Mouse (Mus musculus): Measurements from ENCODE around the gene Lpin2. TPM values are rescaled to one million over a fixed set of nuclear protein-coding genes. Genes with fewer than 3 reads are reported as not detected.

The Lpin2 gene
- polyA plus RNA-seq, 1 experiment from 2014 or later = 35.5 TPM

DNA sequence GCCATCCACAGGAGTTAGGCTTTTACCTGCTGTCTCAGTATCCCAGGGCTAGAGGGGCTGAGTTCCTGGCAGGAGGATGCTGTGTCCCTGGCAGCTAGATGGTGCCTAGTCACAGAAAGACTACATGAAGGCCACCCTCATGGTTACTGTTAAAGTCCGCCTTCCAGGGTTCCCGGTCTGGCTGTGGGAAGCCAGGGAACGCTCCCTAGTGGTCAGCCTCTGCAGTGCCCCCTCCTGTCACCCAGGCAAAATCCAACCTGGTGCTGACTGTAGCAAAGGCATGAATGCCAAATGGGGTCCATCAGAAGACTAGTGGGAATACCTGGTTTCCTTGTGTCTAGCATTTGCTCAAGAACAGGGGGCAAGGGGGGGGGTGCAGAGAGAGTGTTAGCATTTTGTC, 78.3 kb downstream of the Lpin2 start:
- Histone ChIP-seq H3K36me3 (no peaks in the 10 kb centered on the region), H3K4me1 (replicated peaks) (no peaks in the 10 kb centered on the region), H3K4me3 (replicated peaks) (no peak overlapping the region), H3K9me3 (no peaks in the 10 kb centered on the region), H3K4me2 (replicated peaks) (no peak overlapping the region), H3K9ac (replicated peaks) (no peak overlapping the region), H3K27me3 (no peaks in the 10 kb centered on the region), H3K27ac (no peak overlapping the region)
- no peak for ATAC-seq
- 44% methylated on average over 3 of the region's 3 CpGs for WGBS

DNA sequence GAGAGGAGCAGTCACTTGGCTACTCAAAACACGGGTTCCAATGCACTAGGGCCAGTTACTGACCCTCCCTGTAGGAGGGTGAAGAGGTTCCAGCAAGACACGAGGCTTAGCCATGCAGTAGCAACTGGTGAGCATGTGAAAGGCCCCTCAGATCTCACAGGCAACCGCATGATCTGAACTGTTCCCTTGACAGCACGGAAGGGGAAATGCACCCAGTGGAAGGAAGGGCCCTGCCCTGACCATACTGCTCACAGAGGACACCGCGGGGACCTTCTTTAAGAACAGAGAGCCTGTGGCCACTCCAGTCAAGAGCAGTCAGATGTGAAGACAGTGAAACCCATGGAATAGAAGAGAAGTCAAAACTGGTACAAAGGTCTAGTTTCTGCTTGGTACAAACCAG, 80.8 kb downstream of the Lpin2 start:
- Histone ChIP-seq H3K9me3 (no peaks in the 10 kb centered on the region), H3K27ac (no peak overlapping the region), H3K4me3 (replicated peaks) (no peak overlapping the region), H3K27me3 (no peaks in the 10 kb centered on the region), H3K4me2 (replicated peaks) (no peak overlapping the region), H3K9ac (replicated peaks) (no peak overlapping the region), H3K4me1 (replicated peaks) (no peaks in the 10 kb centered on the region), H3K36me3 (no peaks in the 10 kb centered on the region)
- no peak for ATAC-seq
- WGBS = 86% methylated on average over 6 of the region's 6 CpGs

DNA sequence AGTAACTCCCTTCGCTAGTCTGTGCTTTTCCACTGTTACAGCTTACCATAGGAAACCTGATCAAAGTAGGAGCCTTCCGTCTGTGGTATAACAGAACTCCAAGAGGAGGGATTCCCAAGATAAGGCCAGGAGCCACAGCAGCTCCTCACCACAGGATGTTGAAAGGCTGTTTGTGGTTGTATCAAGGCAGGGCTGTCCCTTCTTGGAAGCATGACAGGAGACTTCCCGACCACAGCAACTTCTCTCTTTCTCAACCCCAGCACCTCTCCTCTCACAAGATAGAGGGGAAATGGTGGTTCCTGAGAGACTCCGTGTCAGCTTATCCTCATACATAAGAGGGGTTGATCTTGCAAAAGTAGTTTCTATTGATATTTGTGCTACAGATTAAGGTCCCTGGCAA, 82.4 kb downstream of the Lpin2 start:
- no peak overlapping the region for H3K27ac ChIP-seq
- H3K4me1 ChIP-seq (replicated peaks) = no peaks in the 10 kb centered on the region
- no peaks in the 10 kb centered on the region for H3K9me3 ChIP-seq
- H3K9ac ChIP-seq (replicated peaks) = no peak overlapping the region
- 81% methylated on average over 4 of the region's 4 CpGs for WGBS
- ATAC-seq = no peak
- no peaks in the 10 kb centered on the region for H3K27me3 ChIP-seq
- no peak overlapping the region for H3K4me2 ChIP-seq (replicated peaks)
- H3K36me3 ChIP-seq = no peaks in the 10 kb centered on the region
- H3K4me3 ChIP-seq (replicated peaks) = no peak overlapping the region

DNA sequence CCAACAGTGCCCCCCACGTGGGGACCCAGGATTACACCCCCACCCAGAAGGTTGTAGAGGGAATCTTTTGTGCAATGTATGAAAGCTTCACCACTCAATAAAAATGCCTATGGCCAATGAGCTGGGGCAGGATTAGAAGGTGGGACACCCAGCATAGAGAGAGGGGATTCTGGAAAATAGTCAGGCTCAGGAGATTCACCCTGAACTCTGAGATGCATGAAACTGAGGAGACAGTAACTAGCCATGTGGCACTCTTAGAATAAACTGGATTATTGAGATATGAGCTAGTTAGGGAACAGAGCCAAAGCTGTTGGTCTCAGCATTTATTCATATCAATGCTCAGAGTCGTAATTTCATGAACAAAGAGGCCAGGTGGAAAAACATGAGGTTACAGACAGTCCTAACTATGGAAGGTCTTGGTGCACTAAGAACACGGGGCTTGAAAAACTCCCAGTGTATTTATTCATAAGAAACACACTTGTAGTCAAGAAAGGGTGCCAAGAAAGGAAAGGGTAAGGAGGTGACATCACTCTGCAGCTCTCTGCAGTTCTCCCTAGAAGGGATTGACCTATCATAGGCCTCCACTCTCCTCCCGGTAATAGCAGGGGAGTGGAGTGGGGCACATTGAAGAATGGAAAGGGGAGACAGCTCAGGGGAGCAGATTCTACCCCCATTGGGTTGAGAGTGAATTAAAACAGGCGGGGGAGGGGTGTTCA, 83.1 kb downstream of the Lpin2 start:
- no peak overlapping the region for H3K9ac ChIP-seq (replicated peaks)
- WGBS = 77% methylated on average over 5 of the region's 5 CpGs

DNA sequence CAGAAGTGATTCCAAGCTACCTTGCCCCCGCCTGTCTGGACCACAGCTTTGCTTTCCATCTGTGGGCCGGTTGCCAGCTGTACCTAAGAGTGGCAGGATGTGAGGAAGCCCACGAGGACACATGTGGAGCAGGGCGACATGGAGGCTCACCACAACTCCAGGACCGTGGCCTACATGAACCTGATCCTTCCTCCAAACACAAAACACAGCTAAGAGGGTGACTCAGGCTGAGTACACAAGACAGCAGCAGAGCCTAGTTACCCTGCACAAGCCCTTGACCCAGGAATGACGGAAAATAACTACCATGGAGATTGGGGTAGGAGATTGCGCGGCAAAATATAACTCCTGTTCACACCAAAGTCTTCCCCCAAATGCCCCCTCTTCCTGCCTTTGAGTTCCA, 85.0 kb downstream of the Lpin2 start:
- no peak overlapping the region for H3K4me3 ChIP-seq (replicated peaks)
- H3K27ac ChIP-seq = no peak overlapping the region
- H3K27me3 ChIP-seq = no peaks in the 10 kb centered on the region
- no peaks in the 10 kb centered on the region for H3K4me1 ChIP-seq (replicated peaks)
- no peak overlapping the region for H3K4me2 ChIP-seq (replicated peaks)
- H3K9ac ChIP-seq (replicated peaks) = no peak overlapping the region
- H3K9me3 ChIP-seq = no peaks in the 10 kb centered on the region
- WGBS = 94% methylated on average over 8 of the region's 8 CpGs
- H3K36me3 ChIP-seq = no peaks in the 10 kb centered on the region
- ATAC-seq = no peak

More for the DNA sequence above, 83.1 kb downstream of the Lpin2 start:
- H3K27me3 ChIP-seq = no peaks in the 10 kb centered on the region
- H3K9me3 ChIP-seq = no peaks in the 10 kb centered on the region
- H3K4me3 ChIP-seq (replicated peaks) = no peak overlapping the region
- H3K4me2 ChIP-seq (replicated peaks) = no peak overlapping the region
- H3K4me1 ChIP-seq (replicated peaks) = no peaks in the 10 kb centered on the region
- H3K27ac ChIP-seq = no peak overlapping the region
- H3K36me3 ChIP-seq = no peaks in the 10 kb centered on the region
- no peak for ATAC-seq

DNA sequence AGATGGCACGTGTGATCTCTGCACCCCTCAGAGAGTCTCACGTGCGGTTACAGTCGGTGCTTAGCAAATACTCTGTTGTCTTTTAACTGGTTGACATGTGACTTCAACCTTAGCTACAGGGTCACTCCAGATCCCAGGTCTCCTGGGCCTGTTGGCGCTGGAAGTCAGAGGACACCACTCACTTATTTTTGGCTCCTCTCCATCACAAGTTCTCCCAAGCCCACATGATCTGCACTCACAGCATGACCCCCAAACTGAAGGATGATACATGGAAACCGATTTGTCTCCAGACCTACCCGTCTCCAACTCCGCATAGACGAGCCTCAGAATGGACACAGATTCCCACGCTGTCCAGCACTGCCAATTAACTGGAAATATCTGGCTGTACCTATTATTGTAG, 85.8 kb downstream of the Lpin2 start:
- Histone ChIP-seq H3K27ac (no peak overlapping the region), H3K36me3 (no peaks in the 10 kb centered on the region), H3K4me2 (replicated peaks) (no peak overlapping the region), H3K27me3 (no peaks in the 10 kb centered on the region), H3K4me1 (replicated peaks) (no peaks in the 10 kb centered on the region), H3K9me3 (no peaks in the 10 kb centered on the region), H3K4me3 (replicated peaks) (no peak overlapping the region), H3K9ac (replicated peaks) (no peak overlapping the region)
- 88% methylated on average over 10 of the region's 10 CpGs for WGBS
- ATAC-seq = no peak

DNA sequence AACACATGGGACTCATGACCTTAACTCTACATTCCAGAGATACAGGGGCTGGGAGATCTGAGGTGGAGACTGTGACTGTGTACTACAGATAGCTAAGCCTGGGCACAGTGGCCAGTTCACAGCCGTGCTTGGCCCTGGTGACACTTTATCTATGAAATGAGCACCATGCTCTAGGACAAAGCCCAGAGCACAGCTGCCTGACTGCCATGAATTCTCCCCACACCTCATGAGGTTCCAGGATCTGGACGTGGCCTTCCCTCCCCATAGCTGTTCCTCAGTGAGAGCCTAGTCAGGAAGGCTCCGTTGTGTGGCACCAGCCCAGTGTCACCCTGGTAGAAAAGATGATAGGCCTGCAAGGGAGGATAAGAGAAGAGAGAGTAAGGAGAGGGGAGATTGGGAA, 86.2 kb downstream of the Lpin2 start:
- no peaks in the 10 kb centered on the region for H3K9me3 ChIP-seq
- H3K27ac ChIP-seq = no peak overlapping the region
- no peaks in the 10 kb centered on the region for H3K36me3 ChIP-seq
- H3K4me3 ChIP-seq (replicated peaks) = no peak overlapping the region
- no peak for ATAC-seq
- no peak overlapping the region for H3K9ac ChIP-seq (replicated peaks)
- no peaks in the 10 kb centered on the region for H3K27me3 ChIP-seq
- 94% methylated on average over 3 of the region's 3 CpGs for WGBS
- H3K4me2 ChIP-seq (replicated peaks) = no peak overlapping the region
- no peaks in the 10 kb centered on the region for H3K4me1 ChIP-seq (replicated peaks)

DNA sequence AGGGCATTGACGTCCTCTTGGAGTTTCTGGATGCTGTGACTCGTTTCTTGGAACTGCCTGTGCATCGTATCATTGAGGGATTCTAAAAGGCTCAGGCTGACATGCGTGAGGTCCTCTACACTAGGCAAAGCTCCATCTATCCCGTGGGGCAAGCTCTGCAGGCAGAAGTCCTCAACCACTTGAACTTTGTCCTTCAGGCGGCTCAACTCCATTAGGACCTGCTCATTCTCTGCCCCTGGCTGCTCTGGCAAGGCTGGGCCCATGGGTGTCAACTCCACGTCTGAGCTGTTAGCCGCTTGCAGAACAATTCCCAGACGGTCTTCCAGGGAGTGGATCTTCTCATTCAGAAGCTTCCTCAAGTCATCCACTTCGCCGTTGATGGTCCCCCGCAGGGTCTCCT, 91.5 kb downstream of the Lpin2 start:
- H3K9me3 ChIP-seq = no peaks in the 10 kb centered on the region
- no peaks in the 10 kb centered on the region for H3K4me1 ChIP-seq (replicated peaks)
- 94% methylated on average over 12 of the region's 12 CpGs for WGBS

DNA sequence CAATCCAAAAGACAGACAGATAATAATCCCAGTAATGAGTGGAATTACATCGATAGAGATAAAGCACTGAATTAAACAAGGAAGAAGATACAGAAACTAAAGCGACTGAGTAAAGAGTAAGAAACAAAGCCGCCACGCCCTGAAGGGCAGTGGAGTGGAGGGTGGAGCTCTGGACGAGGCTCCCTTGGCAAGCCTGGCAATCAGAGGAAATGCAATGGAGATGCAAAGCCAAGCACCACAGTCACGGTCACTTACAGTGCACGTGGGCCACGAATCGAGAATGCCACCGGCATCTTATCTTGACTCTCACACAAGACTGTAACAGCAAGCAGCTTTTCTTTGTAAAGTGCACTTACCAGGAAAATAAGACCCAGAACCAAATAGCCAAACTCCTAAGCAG, 94.4 kb downstream of the Lpin2 start:
- no peak overlapping the region for H3K4me3 ChIP-seq (replicated peaks)
- H3K9me3 ChIP-seq = no peaks in the 10 kb centered on the region
- H3K36me3 ChIP-seq = peaks cover 6% of the 10 kb centered on the region; the same call in 1 of the 2 replicates
- no peak overlapping the region for H3K9ac ChIP-seq (replicated peaks)
- no peak for ATAC-seq
- 92% methylated on average over 10 of the region's 10 CpGs for WGBS
- H3K27ac ChIP-seq = no peak overlapping the region
- no peaks in the 10 kb centered on the region for H3K4me1 ChIP-seq (replicated peaks)
- H3K4me2 ChIP-seq (replicated peaks) = no peak overlapping the region
- H3K27me3 ChIP-seq = no peaks in the 10 kb centered on the region

More for the DNA sequence above, 91.5 kb downstream of the Lpin2 start:
- Histone ChIP-seq H3K27ac (no peak overlapping the region), H3K27me3 (no peaks in the 10 kb centered on the region), H3K4me3 (replicated peaks) (no peak overlapping the region), H3K36me3 (peaks cover 6% of the 10 kb centered on the region; the same call in 1 of the 2 replicates), H3K4me2 (replicated peaks) (no peak overlapping the region), H3K9ac (replicated peaks) (no peak overlapping the region)
- no peak for ATAC-seq

DNA sequence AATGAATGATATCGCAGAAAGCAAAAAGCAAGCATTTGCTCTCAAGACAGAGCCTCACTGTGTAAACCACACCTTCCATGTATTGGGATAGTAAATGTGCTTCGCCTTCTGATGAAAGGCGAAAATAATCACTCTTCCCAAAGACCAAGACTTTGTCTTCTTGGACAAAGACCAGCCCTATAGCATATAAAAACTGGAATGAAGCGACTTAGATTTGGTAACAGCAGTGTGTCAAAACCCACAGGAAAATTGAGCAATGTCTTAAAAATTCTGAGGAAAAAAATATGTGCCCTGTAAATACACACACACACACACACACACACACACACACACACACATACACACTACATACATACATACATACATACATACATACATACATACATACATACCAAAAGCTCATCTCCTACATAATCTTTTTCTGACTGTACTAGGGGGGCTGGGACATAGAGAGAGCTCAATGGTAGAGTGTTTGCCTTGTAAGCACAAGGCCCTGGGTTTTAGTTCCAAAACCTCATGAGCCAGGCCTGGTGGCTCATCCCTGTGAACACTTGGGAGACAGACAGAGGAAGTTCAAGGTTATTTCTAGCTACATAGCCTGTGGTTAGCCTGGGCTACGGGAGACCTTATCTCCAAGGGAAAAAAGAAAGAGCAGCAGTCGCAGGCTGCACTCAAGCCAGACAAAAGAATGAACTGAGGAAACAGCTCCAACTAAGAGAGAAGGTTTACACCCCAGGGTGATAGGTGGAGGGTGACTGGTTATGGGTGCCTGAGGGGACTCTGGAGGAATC, 95.5 kb downstream of the Lpin2 start:
- 93% methylated on average over 6 of the region's 6 CpGs for WGBS
- ATAC-seq = no peak
- peaks cover 6% of the 10 kb centered on the region; the same call in 1 of the 2 replicates for H3K36me3 ChIP-seq
- H3K4me2 ChIP-seq (replicated peaks) = no peak overlapping the region
- no peaks in the 10 kb centered on the region for H3K27me3 ChIP-seq
- H3K4me1 ChIP-seq (replicated peaks) = no peaks in the 10 kb centered on the region
- H3K4me3 ChIP-seq (replicated peaks) = no peak overlapping the region
- no peak overlapping the region for H3K27ac ChIP-seq
- no peak overlapping the region for H3K9ac ChIP-seq (replicated peaks)
- H3K9me3 ChIP-seq = no peaks in the 10 kb centered on the region

DNA sequence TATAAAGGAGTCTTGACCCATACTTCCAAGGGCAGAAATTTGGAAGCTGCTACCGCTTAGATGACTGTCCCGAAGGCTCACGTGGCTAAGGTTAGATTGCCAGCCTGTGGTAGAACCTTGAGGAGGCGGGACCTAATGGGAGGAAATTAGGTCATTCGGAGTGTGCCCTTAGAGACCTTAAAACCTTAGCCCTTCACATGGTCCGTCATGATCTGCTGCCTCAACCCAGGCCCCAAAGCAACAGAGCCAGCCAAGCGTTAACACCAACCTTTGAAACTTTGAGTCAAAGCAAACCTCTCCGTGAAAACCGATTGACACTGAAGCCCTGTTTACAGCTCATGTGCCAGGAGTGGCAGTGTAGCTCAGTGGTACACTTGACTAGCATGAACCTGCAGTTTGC, 100.4 kb downstream of the Lpin2 start:
- 94% methylated on average over 9 of the region's 9 CpGs for WGBS
- ATAC-seq = no peak
- no peaks in the 10 kb centered on the region for H3K4me1 ChIP-seq (replicated peaks)
- H3K9me3 ChIP-seq = no peaks in the 10 kb centered on the region
- no peaks in the 10 kb centered on the region for H3K36me3 ChIP-seq
- H3K4me3 ChIP-seq (replicated peaks) = no peak overlapping the region
- no peak overlapping the region for H3K27ac ChIP-seq
- no peaks in the 10 kb centered on the region for H3K27me3 ChIP-seq
- H3K4me2 ChIP-seq (replicated peaks) = no peak overlapping the region
- no peak overlapping the region for H3K9ac ChIP-seq (replicated peaks)

DNA sequence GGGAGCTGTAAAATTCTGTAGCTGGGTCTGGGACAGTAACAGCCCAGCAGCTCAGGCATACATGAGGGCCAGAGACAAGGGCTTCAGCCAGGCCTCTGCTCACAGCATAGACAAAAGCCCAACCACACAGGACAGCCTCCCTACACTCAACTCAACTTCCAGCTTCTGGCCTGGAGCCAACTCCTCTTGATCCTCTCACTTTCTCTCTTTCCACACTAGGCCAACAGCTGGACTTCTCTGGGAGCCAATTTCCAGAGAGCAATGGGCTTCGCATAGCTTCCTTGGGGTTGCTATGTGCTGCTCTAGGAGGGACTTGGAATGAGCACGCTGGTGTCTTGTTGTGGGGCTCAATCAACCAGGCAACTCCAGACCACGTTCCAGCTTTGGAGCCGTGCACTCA, 100.9 kb downstream of the Lpin2 start:
- H3K36me3 ChIP-seq = no peaks in the 10 kb centered on the region
- no peak overlapping the region for H3K9ac ChIP-seq (replicated peaks)
- no peaks in the 10 kb centered on the region for H3K9me3 ChIP-seq
- no peaks in the 10 kb centered on the region for H3K4me1 ChIP-seq (replicated peaks)
- WGBS = 88% methylated on average over 4 of the region's 4 CpGs
- no peak overlapping the region for H3K4me3 ChIP-seq (replicated peaks)
- H3K4me2 ChIP-seq (replicated peaks) = no peak overlapping the region
- no peaks in the 10 kb centered on the region for H3K27me3 ChIP-seq
- ATAC-seq = no peak
- H3K27ac ChIP-seq = no peak overlapping the region
